Mouse (Mus musculus) hindbrain, embryonic 16.5 days (tissue): ENCODE results near the gene Serpina7. TPM values are rescaled to one million over a fixed set of nuclear protein-coding genes. Genes with fewer than 3 reads are reported as not detected.

ENCODE experiments used
- ATAC-seq: fragments of 200-750 bp; cut with Nextera tagmentation; 2 replicates; pipeline ENCODE4 v1.8.0; 2017; ENCODE audit warnings: moderate TSS enrichment, moderate library complexity
- H3K27ac ChIP-seq: fragments of 300-500 bp; sonication (generic); 2 replicates; pipeline ENCODE4 v1.5.1; 2014; ENCODE audit warnings: low read depth, mild to moderate bottlenecking, control low read depth, low read length, moderate library complexity
- H3K27me3 ChIP-seq: fragments of 300-500 bp; sonication (generic); replicated peaks from 2 replicates; pipeline ENCODE4 v1.6.1; 2014; ENCODE audit warnings: low read length; ENCODE audit not compliant: control insufficient read depth, insufficient read depth
- H3K36me3 ChIP-seq: fragments of 300-500 bp; sonication (generic); 2 replicates; pipeline ENCODE4 v1.6.1; 2014; ENCODE audit warnings: mild to moderate bottlenecking, low read length, moderate library complexity, mixed read lengths; ENCODE audit not compliant: control insufficient read depth, insufficient read depth
- H3K4me1 ChIP-seq: fragments of 300-500 bp; sonication (generic); 2 replicates; pipeline ENCODE4 v1.6.1; 2014; ENCODE audit warnings: low read depth, low read length; ENCODE audit not compliant: control insufficient read depth, insufficient read depth
- H3K4me2 ChIP-seq: fragments of 300-500 bp; sonication (generic); 2 replicates; pipeline ENCODE4 v1.6.1; 2014; ENCODE audit warnings: mild to moderate bottlenecking, low read length, control low read depth, moderate library complexity
- H3K4me3 ChIP-seq: fragments of 300-500 bp; sonication (generic); 2 replicates; pipeline ENCODE4 v1.5.1; 2014; ENCODE audit warnings: mild to moderate bottlenecking, low read length, control low read depth, moderate library complexity
- H3K9ac ChIP-seq: fragments of 300-500 bp; sonication (generic); 2 replicates; pipeline ENCODE4 v1.6.1; 2014; ENCODE audit warnings: low read depth, mild to moderate bottlenecking, control low read depth, low read length, moderate library complexity
- H3K9me3 ChIP-seq: fragments of 300-500 bp; sonication (generic); 2 replicates; pipeline ENCODE4 v1.6.1; 2014; ENCODE audit warnings: mild to moderate bottlenecking, low read length, moderate library complexity; ENCODE audit not compliant: control insufficient read depth
- WGBS: fragments of 180-500 bp; shearing (Covaris S2); extraction: QIAGEN DNeasy Blood & Tissue Kit; methylation state at CpG from one replicate; pipeline ENCODE4 v1.1.7; 2014; 5-methylcytosine and 5-hydroxymethylcytosine counted together
- polyA plus RNA-seq: library from polyadenylated mRNA; unstranded; fragments of >200 nt; fragmentation: Nextera tagmentation; extraction: Ambion mirVana; gene quantifications from 2 replicates; pipeline ENCODE4 v1.2.1, GENCODE M21; 2015

Gene Serpina7
- not detected in 2 replicates for polyA plus RNA-seq

DNA sequence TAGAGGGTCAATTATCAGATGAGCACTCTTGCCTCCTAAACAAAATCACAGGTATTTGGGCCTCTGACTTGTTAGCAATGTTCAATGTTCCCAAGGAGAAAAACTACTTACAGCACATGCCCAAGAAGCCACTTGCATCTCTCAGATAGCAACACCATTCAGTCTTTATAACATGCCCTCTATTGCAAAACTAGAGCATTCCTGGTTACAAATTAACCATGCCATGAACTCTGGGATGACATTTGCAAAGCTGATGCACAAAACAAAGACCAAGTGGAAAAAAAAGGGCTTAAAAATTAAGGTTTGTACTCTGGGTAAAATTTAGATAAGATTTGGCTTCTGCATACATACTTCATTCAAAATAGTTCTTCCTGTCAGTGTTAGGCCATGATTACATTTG, at the start of gene Serpina7:
TSS of gene Serpina7 (minus strand) at position 160 of the 400 bp plus-strand sequence.
- no peak within 1 kb of the TSS for H3K27ac ChIP-seq
- H3K4me1 ChIP-seq, result no peaks in the 10 kb centered on the region
- no peak within 1 kb of the TSS for H3K9ac ChIP-seq
- no peaks in the 10 kb centered on the region for H3K36me3 ChIP-seq
- no peaks in the 10 kb centered on the region for H3K27me3 ChIP-seq
- no peak within 1 kb of the TSS for H3K4me2 ChIP-seq
- H3K4me3 ChIP-seq, result no peak within 1 kb of the TSS
- no peak for ATAC-seq
- H3K9me3 ChIP-seq, result no peaks in the 10 kb centered on the region

DNA sequence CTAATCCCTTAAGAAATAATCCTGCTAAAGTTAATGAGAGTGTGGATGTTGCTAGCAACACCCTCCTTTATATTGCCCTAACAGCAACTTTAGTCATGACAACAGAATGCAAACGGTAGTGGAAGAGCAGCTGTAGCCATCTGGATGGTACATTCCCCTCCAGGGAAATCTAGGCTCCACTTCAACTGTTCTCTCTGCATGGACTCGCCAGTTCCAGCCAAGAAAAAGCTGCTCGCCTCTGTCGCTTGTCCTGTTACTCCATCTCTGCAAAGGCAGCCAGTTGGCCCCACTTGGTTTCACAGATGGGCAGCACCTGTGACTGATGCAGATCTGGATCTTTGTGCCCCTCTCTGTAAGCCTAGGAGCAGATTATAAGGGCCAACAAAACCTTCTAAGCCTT, 49.0 kb upstream of the Serpina7 start:
- peak; percentile 82 for ATAC-seq
- H3K27ac ChIP-seq, result no peak overlapping the region
- no peaks in the 10 kb centered on the region for H3K36me3 ChIP-seq
- H3K4me2 ChIP-seq, result no peak overlapping the region
- H3K9ac ChIP-seq, result no peak overlapping the region
- 60% methylated on average over 4 of the region's 4 CpGs for WGBS
- no peaks in the 10 kb centered on the region for H3K9me3 ChIP-seq
- no peaks in the 10 kb centered on the region for H3K4me1 ChIP-seq
- no peaks in the 10 kb centered on the region for H3K27me3 ChIP-seq
- no peak overlapping the region for H3K4me3 ChIP-seq

DNA sequence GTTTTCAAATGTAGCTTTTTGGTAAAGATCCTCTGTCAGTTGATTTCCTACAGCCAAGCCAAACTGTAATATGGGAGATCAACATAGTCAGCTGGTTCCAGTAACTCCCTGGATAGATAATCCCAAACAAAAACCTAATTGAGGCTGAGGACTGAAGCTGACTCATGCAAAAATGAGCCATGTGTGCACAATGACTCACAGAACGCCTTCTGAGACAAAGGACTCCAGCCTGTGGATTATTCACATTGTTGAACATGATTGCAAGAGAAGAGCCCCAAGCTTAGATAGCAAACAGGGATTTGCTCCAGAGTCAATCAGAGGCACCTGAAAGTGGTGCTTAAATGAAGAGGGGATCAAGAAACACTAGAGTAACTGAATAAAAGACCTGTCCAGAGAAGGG, 12.2 kb upstream of the Serpina7 start:
- Histone ChIP-seq H3K9me3 (no peaks in the 10 kb centered on the region), H3K9ac (no peak overlapping the region), H3K4me3 (no peak overlapping the region), H3K36me3 (no peaks in the 10 kb centered on the region), H3K4me1 (no peaks in the 10 kb centered on the region), H3K27me3 (no peaks in the 10 kb centered on the region), H3K4me2 (no peak overlapping the region), H3K27ac (no peak overlapping the region)
- ATAC-seq, result no peak
- 63% methylated on average over 1 of the region's 1 CpGs for WGBS

DNA sequence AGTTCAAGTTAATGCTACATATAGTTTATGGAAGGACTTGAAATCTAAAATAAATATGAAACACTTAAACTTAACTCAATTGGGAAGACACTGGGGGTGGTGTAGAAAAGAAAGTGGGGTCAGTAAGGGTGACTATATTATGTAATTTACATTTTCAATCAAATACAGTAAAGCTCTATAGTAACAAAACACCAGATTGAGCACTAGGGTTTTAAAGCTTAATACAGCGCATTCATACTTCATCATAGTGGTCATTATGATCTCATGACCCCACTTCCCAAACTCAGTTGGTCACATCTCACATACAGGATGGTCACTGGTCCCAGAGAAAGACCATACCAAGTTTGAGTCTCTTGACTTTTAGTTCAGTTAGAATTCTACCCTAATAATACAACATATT, 907 bp upstream of the Serpina7 start, which contains the start of gene 4930513O06Rik:
TSS of gene 4930513O06Rik (plus strand) at position 301 of the 400 bp plus-strand sequence.
- Histone ChIP-seq H3K27ac (no peak within 1 kb of the TSS), H3K27me3 (no peaks in the 10 kb centered on the region), H3K4me2 (no peak within 1 kb of the TSS), H3K9me3 (no peaks in the 10 kb centered on the region), H3K36me3 (no peaks in the 10 kb centered on the region), H3K4me1 (no peaks in the 10 kb centered on the region), H3K4me3 (no peak within 1 kb of the TSS), H3K9ac (no peak within 1 kb of the TSS)
- no peak for ATAC-seq
- WGBS, result 87% methylated on average over 1 of the region's 1 CpGs

DNA sequence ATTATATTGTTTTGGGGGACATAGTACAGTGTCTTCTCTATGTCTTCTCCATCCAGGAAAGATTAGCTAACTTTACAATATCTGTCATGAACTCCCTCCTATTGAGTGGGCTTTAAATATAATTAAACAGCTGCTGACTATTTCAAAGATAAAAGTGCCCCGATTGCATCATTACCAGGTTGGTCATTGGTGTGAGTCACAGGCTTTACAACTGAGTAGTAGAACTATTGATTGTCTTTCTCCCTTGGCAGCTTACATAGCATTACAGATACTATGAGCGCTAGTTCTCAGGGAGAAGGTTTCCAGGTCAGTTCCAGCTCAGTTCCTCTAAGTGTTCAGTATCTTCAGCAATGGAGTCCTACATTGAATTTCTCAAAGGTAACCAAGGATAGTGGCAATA, 6.5 kb downstream of the Serpina7 start:
- H3K9me3 ChIP-seq, result no peaks in the 10 kb centered on the region
- H3K27ac ChIP-seq, result no peak overlapping the region
- ATAC-seq, result no peak
- H3K4me3 ChIP-seq, result no peak overlapping the region
- no peaks in the 10 kb centered on the region for H3K4me1 ChIP-seq
- no peaks in the 10 kb centered on the region for H3K27me3 ChIP-seq
- H3K36me3 ChIP-seq, result no peaks in the 10 kb centered on the region
- H3K4me2 ChIP-seq, result no peak overlapping the region
- no peak overlapping the region for H3K9ac ChIP-seq
- WGBS, result 88% methylated on average over 2 of the region's 2 CpGs

DNA sequence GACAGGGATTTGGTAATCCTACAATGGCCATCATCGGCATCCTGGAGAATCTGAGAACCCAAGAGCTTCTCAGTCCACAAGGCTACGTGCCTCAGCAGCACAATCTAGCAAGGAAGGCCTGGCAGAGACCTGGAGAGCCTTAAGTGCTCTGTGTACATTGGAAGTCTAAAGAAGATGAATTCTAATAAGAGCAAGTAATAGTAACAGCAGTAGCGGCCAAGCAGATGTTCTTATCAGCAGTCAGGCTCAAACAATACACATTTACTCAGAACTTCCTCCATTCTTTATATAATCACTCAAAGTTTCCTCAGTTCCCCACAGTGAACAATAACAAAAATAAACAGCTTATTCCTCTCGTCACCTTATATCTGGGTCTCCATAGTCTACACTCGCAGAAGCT, 21.0 kb downstream of the Serpina7 start:
- H3K36me3 ChIP-seq, result no peaks in the 10 kb centered on the region
- H3K4me1 ChIP-seq, result no peaks in the 10 kb centered on the region
- no peak overlapping the region for H3K4me2 ChIP-seq
- no peak overlapping the region for H3K27ac ChIP-seq
- H3K9ac ChIP-seq, result no peak overlapping the region
- no peak for ATAC-seq
- no peaks in the 10 kb centered on the region for H3K9me3 ChIP-seq
- H3K27me3 ChIP-seq, result no peaks in the 10 kb centered on the region
- no peak overlapping the region for H3K4me3 ChIP-seq
- 85% methylated on average over 5 of the region's 5 CpGs for WGBS

DNA sequence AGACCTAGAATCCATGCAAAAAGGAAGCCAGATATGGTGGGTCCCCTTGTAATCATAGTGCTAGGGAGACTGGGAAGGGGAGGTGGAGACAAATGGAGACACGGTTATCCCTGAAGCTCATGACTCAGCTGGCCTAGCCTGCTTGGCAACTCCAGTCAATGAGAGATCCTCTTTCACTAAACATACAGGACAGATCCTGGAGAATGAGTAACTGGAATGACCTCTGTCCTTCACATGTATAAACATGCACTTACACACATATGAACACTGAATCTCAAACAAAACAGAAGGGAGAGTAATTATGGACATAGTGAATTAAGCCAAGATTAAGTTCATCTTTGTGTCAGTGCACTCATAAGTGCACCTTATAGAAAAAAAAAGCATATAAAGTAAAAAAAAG, 31.9 kb downstream of the Serpina7 start:
- H3K9me3 ChIP-seq, result no peaks in the 10 kb centered on the region
- 78% methylated on average over 1 of the region's 1 CpGs for WGBS
- H3K4me1 ChIP-seq, result no peaks in the 10 kb centered on the region
- H3K9ac ChIP-seq, result no peak overlapping the region
- no peak for ATAC-seq
- no peak overlapping the region for H3K27ac ChIP-seq
- H3K4me3 ChIP-seq, result no peak overlapping the region
- H3K4me2 ChIP-seq, result no peak overlapping the region
- H3K27me3 ChIP-seq, result no peaks in the 10 kb centered on the region
- no peaks in the 10 kb centered on the region for H3K36me3 ChIP-seq

DNA sequence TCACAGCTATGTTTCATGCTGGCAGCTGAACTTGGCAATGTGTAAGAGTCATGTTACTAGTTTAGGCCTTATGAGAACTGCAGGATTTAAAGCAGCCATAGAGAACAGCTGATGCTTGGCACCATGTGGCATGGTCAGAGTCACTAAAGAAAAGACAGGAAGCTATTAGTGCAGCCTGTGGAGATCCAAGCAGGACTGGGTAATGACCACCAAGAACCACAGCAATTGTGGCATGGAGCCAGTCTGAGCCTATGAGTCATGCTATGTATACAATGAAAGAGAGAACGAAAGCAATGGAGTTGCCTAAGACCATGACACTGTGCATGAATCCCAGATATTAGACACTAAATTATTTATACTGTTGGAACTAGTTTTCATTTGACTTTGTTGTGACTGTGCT, 33.1 kb downstream of the Serpina7 start:
- Histone ChIP-seq H3K4me3 (no peak overlapping the region), H3K36me3 (no peaks in the 10 kb centered on the region), H3K9ac (no peak overlapping the region), H3K4me1 (no peaks in the 10 kb centered on the region), H3K9me3 (no peaks in the 10 kb centered on the region), H3K27ac (no peak overlapping the region), H3K27me3 (no peaks in the 10 kb centered on the region), H3K4me2 (no peak overlapping the region)
- WGBS, result 57% methylated on average over 1 of the region's 1 CpGs
- ATAC-seq, result no peak

DNA sequence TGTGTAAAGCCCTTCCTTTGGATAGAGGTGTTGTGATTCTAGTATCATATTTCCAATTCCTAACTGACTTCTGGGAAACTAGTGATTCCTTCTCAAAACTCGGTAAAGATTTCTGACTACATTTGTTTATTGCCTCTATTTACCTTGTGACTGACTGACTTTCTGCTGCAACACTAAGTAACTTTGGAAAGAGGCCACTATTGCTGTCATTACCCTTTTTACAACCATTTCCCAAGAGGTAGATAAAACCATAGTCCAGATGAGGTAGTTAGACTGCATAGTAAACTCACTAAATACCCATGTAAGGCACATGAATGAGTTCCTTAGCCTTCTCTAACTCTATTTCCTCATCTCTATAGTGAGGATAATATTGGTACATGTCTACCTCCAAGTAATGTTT, 43.9 kb downstream of the Serpina7 start:
- Histone ChIP-seq H3K4me1 (no peaks in the 10 kb centered on the region), H3K9ac (no peak overlapping the region), H3K4me3 (no peak overlapping the region), H3K27me3 (no peaks in the 10 kb centered on the region), H3K4me2 (no peak overlapping the region), H3K27ac (no peak overlapping the region), H3K36me3 (no peaks in the 10 kb centered on the region), H3K9me3 (no peaks in the 10 kb centered on the region)
- ATAC-seq, result no peak
- WGBS, result 89% methylated on average over 1 of the region's 1 CpGs

DNA sequence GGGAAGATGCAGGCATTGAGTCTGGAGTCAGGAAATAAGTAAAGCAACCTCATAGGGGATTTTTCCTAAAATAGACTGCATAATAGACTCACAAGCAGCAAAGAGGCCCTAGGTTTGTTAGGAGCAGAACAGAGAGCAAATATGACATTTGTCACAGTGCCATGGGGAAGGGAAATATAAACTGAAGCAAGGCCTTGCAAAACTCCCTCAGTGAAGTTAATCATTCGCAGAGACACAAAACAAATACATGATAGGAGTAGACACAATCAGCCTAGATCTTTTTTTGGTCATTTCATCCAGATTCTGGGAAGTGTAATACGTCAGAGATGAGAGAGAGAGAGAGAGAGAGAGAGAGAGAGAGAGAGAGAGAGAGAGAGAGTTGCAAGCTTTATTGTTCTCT, 45.7 kb downstream of the Serpina7 start:
- no peaks in the 10 kb centered on the region for H3K9me3 ChIP-seq
- H3K4me1 ChIP-seq, result no peaks in the 10 kb centered on the region
- H3K27ac ChIP-seq, result no peak overlapping the region
- no peak overlapping the region for H3K4me2 ChIP-seq
- no peaks in the 10 kb centered on the region for H3K27me3 ChIP-seq
- no peak for ATAC-seq
- no peaks in the 10 kb centered on the region for H3K36me3 ChIP-seq
- no peak overlapping the region for H3K9ac ChIP-seq
- no peak overlapping the region for H3K4me3 ChIP-seq
- 81% methylated on average over 2 of the region's 2 CpGs for WGBS
